Comparison of ENCODE assay signal across 19 mouse cellular contexts in the genomic region with DNA sequence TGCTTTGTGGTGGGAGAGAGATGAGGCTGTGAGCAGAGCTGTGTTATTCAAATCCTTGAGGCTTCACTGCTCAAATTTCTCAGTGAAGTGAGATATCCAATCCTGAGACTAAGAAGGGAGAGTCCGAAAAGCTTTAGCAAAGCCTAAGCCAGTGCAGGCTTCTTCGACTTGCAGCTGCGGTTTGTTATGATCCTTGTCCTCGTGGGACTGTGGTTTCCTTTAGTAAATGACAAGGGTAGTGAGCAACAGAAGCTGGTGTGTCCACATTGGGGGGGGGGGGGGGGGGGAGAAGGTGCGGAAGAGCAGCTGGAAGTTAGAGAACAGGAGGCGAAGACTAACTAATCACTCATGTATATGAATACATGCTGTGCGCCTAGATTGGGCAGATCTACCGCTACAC. TPM values are rescaled to one million over a fixed set of nuclear protein-coding genes. Genes with fewer than 3 reads are reported as not detected.
DNase-seq lines count a peak whose midpoint lies in the region; ATAC-seq lines count a peak whose summit lies in the region.
"Had no signal": no experiment of that assay in that cellular context is flagged by ENCODE, and none has a peak within 500 bp of the region (broad histone marks: within the 10 kb centered on the region; RNA-seq: fewer than 3 reads in every experiment).

No protein-coding gene starts in this region.

- no peaks in the 10 kb centered on the region for H3K9me3 ChIP-seq in midbrain, embryonic 14.5 days (ENCODE audit: control insufficient read depth, low read length)
- H3K9me3 ChIP-seq in midbrain, embryonic 13.5 days, result no peaks in the 10 kb centered on the region
- H3K9me3 ChIP-seq in embryonic facial prominence, embryonic 10.5 days, result no peaks in the 10 kb centered on the region
- no peaks in the 10 kb centered on the region for H3K9me3 ChIP-seq in limb, embryonic 10.5 days (replicated peaks)
- H3K9me3 ChIP-seq in midbrain, embryonic 15.5 days, result no peaks in the 10 kb centered on the region
- H3K9me3 ChIP-seq: hindbrain, embryonic 10.5 days; limb, embryonic 15.5 days; midbrain, embryonic 12.5 days; stomach, embryonic 15.5 days had no signal

- H3K27ac ChIP-seq in midbrain, embryonic 14.5 days (replicated peaks; ENCODE audit: low read depth, low read length), result no peak overlapping the region
- H3K27ac ChIP-seq in midbrain, embryonic 13.5 days, result no peak overlapping the region
- H3K27ac ChIP-seq in embryonic facial prominence, embryonic 10.5 days (replicated peaks), result 0 out of 2 replicates have a peak overlapping the region, but pooled peaks have one; percentile 40
- H3K27ac ChIP-seq in limb, embryonic 10.5 days, result peak overlapping the region; percentile 14; the same call in 1 of the 2 replicates
- H3K27ac ChIP-seq in midbrain, embryonic 15.5 days, result no peak overlapping the region
- H3K27ac ChIP-seq: hindbrain, embryonic 10.5 days; limb, embryonic 15.5 days; midbrain, embryonic 12.5 days; stomach, embryonic 15.5 days had no signal

- H3K36me3 ChIP-seq in midbrain, embryonic 14.5 days (ENCODE audit: control insufficient read depth, insufficient read depth, low read length), result no peaks in the 10 kb centered on the region
- no peaks in the 10 kb centered on the region for H3K36me3 ChIP-seq in midbrain, embryonic 13.5 days
- no peaks in the 10 kb centered on the region for H3K36me3 ChIP-seq in embryonic facial prominence, embryonic 10.5 days (replicated peaks)
- no peaks in the 10 kb centered on the region for H3K36me3 ChIP-seq in limb, embryonic 10.5 days
- H3K36me3 ChIP-seq in splenic B cell, adult 2 months (ENCODE audit: control insufficient read depth, insufficient read depth, low read length, poor library complexity, severe bottlenecking), result no peaks in the 10 kb centered on the region
- H3K36me3 ChIP-seq in midbrain, embryonic 15.5 days (replicated peaks), result no peaks in the 10 kb centered on the region
- H3K36me3 ChIP-seq: hindbrain, embryonic 10.5 days; limb, embryonic 15.5 days; midbrain, embryonic 12.5 days; stomach, embryonic 15.5 days had no signal

- no peaks in the 10 kb centered on the region for H3K4me1 ChIP-seq in midbrain, embryonic 14.5 days (ENCODE audit: control insufficient read depth, insufficient read depth, low read length)
- no peaks in the 10 kb centered on the region for H3K4me1 ChIP-seq in midbrain, embryonic 13.5 days (replicated peaks)
- peaks cover 24% of the 10 kb centered on the region for H3K4me1 ChIP-seq in embryonic facial prominence, embryonic 10.5 days
- H3K4me1 ChIP-seq in limb, embryonic 10.5 days, result peaks cover 13% of the 10 kb centered on the region
- no peaks in the 10 kb centered on the region for H3K4me1 ChIP-seq in midbrain, embryonic 15.5 days
- H3K4me1 ChIP-seq: stomach, embryonic 15.5 days had no signal

- WGBS in midbrain, embryonic 14.5 days, result 71% methylated on average over 8 of the region's 8 CpGs
- 79% methylated on average over 7 of the region's 8 CpGs for WGBS in midbrain, embryonic 13.5 days
- 75% methylated on average over 8 of the region's 8 CpGs for WGBS in embryonic facial prominence, embryonic 10.5 days
- 82% methylated on average over 8 of the region's 8 CpGs for WGBS in limb, embryonic 10.5 days
- 68% methylated on average over 6 of the region's 8 CpGs for WGBS in midbrain, embryonic 15.5 days

- DNase-seq in midbrain, embryonic 14.5 days, result peak; percentile 13
- DNase-seq in embryonic facial prominence, embryonic 10.5 days (ENCODE audit: low spot score), result no peak
- no peak for DNase-seq in limb, embryonic 10.5 days (ENCODE audit: low spot score)
- peak; percentile 50 for DNase-seq in splenic B cell, adult 2 months (ENCODE audit: low read depth, low spot score)
- DNase-seq in gastrocnemius, postnatal 4 days (ENCODE audit: low spot score in 2 of 2), result no peak
- no peak for DNase-seq in heart, adult 8-10 months (ENCODE audit: low spot score)
- DNase-seq: cerebellum, adult 8-10 months; gastrocnemius, postnatal 36 days; kidney, adult 2 months; kidney, postnatal 36 days; lung, adult 18-20 months; lung, postnatal 36 days; spleen, adult 18-20 months had no signal

- H3K4me3 ChIP-seq in midbrain, embryonic 14.5 days (replicated peaks; ENCODE audit: low read depth, low read length), result no peak overlapping the region
- H3K4me3 ChIP-seq in midbrain, embryonic 13.5 days (replicated peaks), result no peak overlapping the region
- H3K4me3 ChIP-seq in embryonic facial prominence, embryonic 10.5 days, result no peak overlapping the region
- H3K4me3 ChIP-seq in limb, embryonic 10.5 days, result no peak overlapping the region
- H3K4me3 ChIP-seq in midbrain, embryonic 15.5 days, result no peak overlapping the region
- H3K4me3 ChIP-seq: hindbrain, embryonic 10.5 days; limb, embryonic 15.5 days; midbrain, embryonic 12.5 days; stomach, embryonic 15.5 days had no signal

- H3K9ac ChIP-seq in midbrain, embryonic 14.5 days (replicated peaks; ENCODE audit: low read length), result no peak overlapping the region
- no peak overlapping the region for H3K9ac ChIP-seq in midbrain, embryonic 13.5 days (replicated peaks)
- H3K9ac ChIP-seq in midbrain, embryonic 15.5 days, result no peak overlapping the region
- H3K9ac ChIP-seq: limb, embryonic 15.5 days; midbrain, embryonic 12.5 days; stomach, embryonic 15.5 days had no signal

- ATAC-seq in midbrain, embryonic 14.5 days (ENCODE audit: low FRiP score, low TSS enrichment), result no peak
- no peak for ATAC-seq in midbrain, embryonic 13.5 days
- ATAC-seq in midbrain, embryonic 15.5 days (replicated peaks), result no peak

- H3K4me2 ChIP-seq in midbrain, embryonic 14.5 days (ENCODE audit: low read length), result no peak overlapping the region
- no peak overlapping the region for H3K4me2 ChIP-seq in midbrain, embryonic 13.5 days (replicated peaks)
- H3K4me2 ChIP-seq in midbrain, embryonic 15.5 days, result no peak overlapping the region
- H3K4me2 ChIP-seq: limb, embryonic 15.5 days; midbrain, embryonic 12.5 days; stomach, embryonic 15.5 days had no signal

- no peaks in the 10 kb centered on the region for H3K27me3 ChIP-seq in midbrain, embryonic 14.5 days (ENCODE audit: control insufficient read depth, insufficient read depth, low read length)
- H3K27me3 ChIP-seq in midbrain, embryonic 13.5 days, result no peaks in the 10 kb centered on the region
- 0 out of 2 replicates have a peak, but pooled peaks cover 4% of the 10 kb centered on the region for H3K27me3 ChIP-seq in embryonic facial prominence, embryonic 10.5 days (replicated peaks; ENCODE audit: low read depth, poor library complexity, severe bottlenecking)
- no peaks in the 10 kb centered on the region for H3K27me3 ChIP-seq in limb, embryonic 10.5 days (ENCODE audit: low read depth, poor library complexity, severe bottlenecking)
- H3K27me3 ChIP-seq in splenic B cell, adult 2 months (ENCODE audit: control insufficient read depth, insufficient read depth, low read length, poor library complexity, severe bottlenecking), result no peaks in the 10 kb centered on the region
- no peaks in the 10 kb centered on the region for H3K27me3 ChIP-seq in midbrain, embryonic 15.5 days (replicated peaks)
- H3K27me3 ChIP-seq: limb, embryonic 15.5 days; midbrain, embryonic 12.5 days; stomach, embryonic 15.5 days had no signal

RNA-seq across cellular contexts. Expression of gene Slc16a10, which starts 29.2 kb away (rescaled TPM):
- polyA plus RNA-seq in midbrain, embryonic 14.5 days (2014; fragmentation: Nextera tagmentation; extraction: Ambion mirVana), result 1.2 and 3.2 TPM in 2 replicates
- polyA plus RNA-seq in midbrain, embryonic 13.5 days (2015; fragmentation: Nextera tagmentation; extraction: Ambion mirVana), result 2.2 and 2.7 TPM in 2 replicates
- polyA plus RNA-seq in embryonic facial prominence, embryonic 10.5 days (2016; fragmentation: Nextera tagmentation; extraction: Ambion mirVana), result 6.0 and 7.8 TPM in 2 replicates
- polyA plus RNA-seq in limb, embryonic 10.5 days (2016; fragmentation: Nextera tagmentation; extraction: Ambion mirVana), result 10.4 and 12.6 TPM in 2 replicates
- total RNA-seq in gastrocnemius, postnatal 4 days (2021), result 10 to 100 TPM; 19.4 to 20.4 TPM
- total RNA-seq in heart, adult 8-10 months (2022), result 10 to 100 TPM; 19.3 to 24.6 (median 19.9) TPM
- polyA plus RNA-seq in midbrain, embryonic 15.5 days (2015; fragmentation: Nextera tagmentation; extraction: Ambion mirVana), result 3.6 and 4.1 TPM in 2 replicates

Comparison
In these comparisons a context has a peak if more than half of its experiments do, and no peak if none do; other contexts are left out.
1. DNase-seq: peak in midbrain, embryonic 14.5 days (single experiment) and splenic B cell, adult 2 months (single experiment); none in embryonic facial prominence, embryonic 10.5 days (single experiment), limb, embryonic 10.5 days (single experiment), gastrocnemius, postnatal 4 days (0 of 2) and heart, adult 8-10 months (single experiment).
2. H3K27ac ChIP-seq: peak in embryonic facial prominence, embryonic 10.5 days (single experiment) and limb, embryonic 10.5 days (single experiment); none in midbrain, embryonic 14.5 days (single experiment), midbrain, embryonic 13.5 days (single experiment) and midbrain, embryonic 15.5 days (single experiment).